Mouse (Mus musculus) stomach, embryonic 16.5 days (tissue): ENCODE measurements around the gene Crnkl1. TPM values are rescaled to one million over a fixed set of nuclear protein-coding genes. Genes with fewer than 3 reads are reported as not detected.
"Not testable (repeated sequence)": the region's sequence is repeated elsewhere in the genome, so short reads cannot be mapped to it uniquely, and the experiment has no call there.

Source experiments
- ATAC-seq: fragments of 200-750 bp; cut with Nextera tagmentation; 2 replicates; pipeline ENCODE4 v1.8.0; 2017; ENCODE audit warnings: moderate number of reproducible peaks, moderate TSS enrichment; ENCODE audit not compliant: insufficient read depth, low FRiP score
- H3K27ac ChIP-seq: fragments of 300-500 bp; sonication (generic); 2 replicates; pipeline ENCODE4 v1.5.1; 2014; ENCODE audit warnings: low read length
- H3K27me3 ChIP-seq: fragments of 300-500 bp; sonication (generic); 2 replicates; pipeline ENCODE4 v1.6.1; 2014; ENCODE audit warnings: low read length, control low read depth, mixed read lengths; ENCODE audit not compliant: control insufficient read depth, insufficient read depth
- H3K36me3 ChIP-seq: fragments of 300-500 bp; sonication (generic); 2 replicates; pipeline ENCODE4 v1.6.1; 2014; ENCODE audit warnings: low read length; ENCODE audit not compliant: control insufficient read depth, insufficient read depth
- H3K4me1 ChIP-seq: fragments of 300-500 bp; sonication (generic); 2 replicates; pipeline ENCODE4 v1.6.1; 2014; ENCODE audit warnings: low read length, control low read depth, mixed read lengths; ENCODE audit not compliant: control insufficient read depth, insufficient read depth
- H3K4me2 ChIP-seq: fragments of 300-500 bp; sonication (generic); 2 replicates; pipeline ENCODE4 v1.6.1; 2014; ENCODE audit warnings: low read depth, low read length, mixed read lengths
- H3K4me3 ChIP-seq: fragments of 300-500 bp; sonication (generic); replicated peaks from 2 replicates; pipeline ENCODE4 v1.5.1; 2014; ENCODE audit warnings: mild to moderate bottlenecking, low read length
- H3K9ac ChIP-seq: fragments of 300-500 bp; sonication (generic); 2 replicates; pipeline ENCODE4 v1.6.1; 2014; ENCODE audit warnings: low read length
- H3K9me3 ChIP-seq: fragments of 300-500 bp; sonication (generic); replicated peaks from 2 replicates; pipeline ENCODE4 v1.6.1; 2016; ENCODE audit warnings: low read length, control low read depth; ENCODE audit not compliant: control insufficient read depth
- WGBS: fragments of 180-500 bp; shearing (Covaris S2); extraction: QIAGEN DNeasy Blood & Tissue Kit; methylation state at CpG from one replicate; pipeline ENCODE4 v1.1.7; 2014; 5-methylcytosine and 5-hydroxymethylcytosine counted together
- polyA plus RNA-seq: library from polyadenylated mRNA; unstranded; fragments of >200 nt; fragmentation: Nextera tagmentation; extraction: Ambion mirVana; gene quantifications from 2 replicates; pipeline ENCODE4 v1.2.1, GENCODE M21; 2015

Crnkl1 gene
- polyA plus RNA-seq, 1 experiment from 2014 or later = 24.8 TPM

- Histone ChIP-seq H3K4me3 (peak overlapping the region; percentile 71), H3K9ac (peak overlapping the region; percentile 86), H3K4me1 (peaks cover 19% of the 10 kb centered on the region), H3K27ac (peak overlapping the region; percentile 82), H3K27me3 (no peaks in the 10 kb centered on the region), H3K4me2 (peak overlapping the region; percentile 89), H3K36me3 (no peaks in the 10 kb centered on the region), H3K9me3 (no peaks in the 10 kb centered on the region)
- peak; percentile 95 for ATAC-seq
- WGBS = under 1% methylated on average over 68 of the region's 68 CpGs
These were observed 31.5 kb downstream of the Crnkl1 start for GRCm38 (mm10) chr2:145903061-145903901.

GRCm38 (mm10) chr2:145901861-145902260 is 33.0 kb downstream of the Crnkl1 start, which contains the start of gene Naa20:
TSS of gene Naa20 (plus strand) at chr2:145902099.
- WGBS = 85% methylated on average over 6 of the region's 6 CpGs
- ATAC-seq = no peak
- no peaks in the 10 kb centered on the region for H3K9me3 ChIP-seq
- peak within 1 kb of the TSS; percentile 71 for H3K4me3 ChIP-seq
- H3K4me2 ChIP-seq = peak within 1 kb of the TSS; percentile 55
- H3K36me3 ChIP-seq = no peaks in the 10 kb centered on the region
- H3K27ac ChIP-seq = no peak within 1 kb of the TSS
- peaks cover 19% of the 10 kb centered on the region for H3K4me1 ChIP-seq
- H3K9ac ChIP-seq = no peak within 1 kb of the TSS; the same call in 1 of the 2 replicates
- H3K27me3 ChIP-seq = no peaks in the 10 kb centered on the region

GRCm38 (mm10) chr2:145900318-145900717 is 34.5 kb downstream of the Crnkl1 start:
- not testable (repeated sequence) for H3K9ac ChIP-seq, ATAC-seq, H3K4me2 ChIP-seq, H3K27ac ChIP-seq, H3K27me3 ChIP-seq, H3K4me3 ChIP-seq, H3K9me3 ChIP-seq, H3K36me3 ChIP-seq
- H3K4me1 ChIP-seq = peaks cover 14% of the 10 kb centered on the region
- 71% methylated on average over 7 of the region's 8 CpGs for WGBS

GRCm38 (mm10) chr2:145898106-145898505 is 36.7 kb downstream of the Crnkl1 start:
- ATAC-seq = no peak

GRCm38 (mm10) chr2:145893756-145894155 is 41.1 kb downstream of the Crnkl1 start:
- WGBS = 98% methylated on average over 6 of the region's 6 CpGs
- no peak for ATAC-seq
- no peak overlapping the region for H3K27ac ChIP-seq
- no peak overlapping the region for H3K9ac ChIP-seq
- no peak overlapping the region for H3K4me2 ChIP-seq
- H3K27me3 ChIP-seq = no peaks in the 10 kb centered on the region
- no peak overlapping the region for H3K4me3 ChIP-seq
- H3K36me3 ChIP-seq = no peaks in the 10 kb centered on the region
- no peaks in the 10 kb centered on the region for H3K9me3 ChIP-seq
- peaks cover 4% of the 10 kb centered on the region; the same call in 1 of the 2 replicates for H3K4me1 ChIP-seq

More at GRCm38 (mm10) chr2:145898106-145898505, 36.7 kb downstream of the Crnkl1 start:
- Histone ChIP-seq H3K4me1 (no peaks in the 10 kb centered on the region), H3K27me3 (no peaks in the 10 kb centered on the region), H3K9ac (no peak overlapping the region), H3K27ac (no peak overlapping the region), H3K9me3 (no peaks in the 10 kb centered on the region), H3K4me2 (no peak overlapping the region), H3K36me3 (no peaks in the 10 kb centered on the region), H3K4me3 (no peak overlapping the region)
- 50% methylated on average over 9 of the region's 9 CpGs for WGBS

GRCm38 (mm10) chr2:145890571-145890970 is 44.2 kb downstream of the Crnkl1 start:
- ATAC-seq = no peak
- no peak overlapping the region for H3K4me2 ChIP-seq
- H3K9ac ChIP-seq = no peak overlapping the region
- H3K4me1 ChIP-seq = peaks cover 14% of the 10 kb centered on the region
- H3K4me3 ChIP-seq = no peak overlapping the region
- H3K36me3 ChIP-seq = 0 out of 2 replicates have a peak, but pooled peaks cover 6% of the 10 kb centered on the region
- H3K9me3 ChIP-seq = no peaks in the 10 kb centered on the region
- 82% methylated on average over 2 of the region's 2 CpGs for WGBS
- H3K27ac ChIP-seq = peak overlapping the region; percentile 11; the same call in 1 of the 2 replicates
- no peaks in the 10 kb centered on the region for H3K27me3 ChIP-seq

DNA sequence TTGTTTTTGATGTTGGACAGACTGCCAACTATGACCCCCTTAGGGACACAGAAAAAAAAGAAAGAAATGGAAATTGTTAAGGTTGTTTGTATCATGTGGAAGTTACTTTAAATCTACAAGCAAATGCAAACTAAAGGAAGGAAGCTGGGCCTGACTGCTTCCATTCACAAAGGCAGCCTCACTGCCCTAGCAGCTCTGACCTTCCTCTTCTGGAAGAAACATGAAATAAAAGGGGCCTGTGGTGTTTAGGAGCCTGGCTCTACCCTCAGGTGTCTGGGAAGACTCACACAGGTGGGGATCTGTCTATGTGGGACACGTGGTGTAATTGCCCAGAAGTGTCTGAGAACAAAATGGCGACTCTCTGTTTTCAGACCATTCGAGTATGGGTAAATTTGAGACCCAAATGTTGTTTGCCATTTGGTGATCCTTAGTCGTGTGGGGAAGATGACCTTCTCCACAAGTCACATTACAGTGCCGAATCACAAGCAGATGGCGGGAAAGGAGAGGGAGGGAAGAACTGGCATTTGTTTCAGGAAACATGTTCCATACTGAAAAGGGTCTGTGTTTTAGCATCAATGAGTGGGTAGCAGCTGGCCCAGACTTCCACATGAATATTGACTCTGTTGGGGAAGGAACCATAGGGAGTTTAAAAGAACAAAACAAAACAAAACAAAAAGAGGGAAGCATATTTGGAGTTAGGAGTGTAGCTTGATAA is 45.9 kb downstream of the Crnkl1 start:
- Histone ChIP-seq H3K4me1 (peaks cover 30% of the 10 kb centered on the region), H3K4me2 (no peak overlapping the region), H3K27ac (peak overlapping the region; percentile 87), H3K4me3 (no peak overlapping the region), H3K36me3 (0 out of 2 replicates have a peak, but pooled peaks cover 8% of the 10 kb centered on the region), H3K27me3 (no peaks in the 10 kb centered on the region), H3K9me3 (no peaks in the 10 kb centered on the region), H3K9ac (no peak overlapping the region)
- 72% methylated on average over 6 of the region's 6 CpGs for whole genome bisulfite sequencing
- 0 out of 2 replicates have a peak, but pooled peaks have one; percentile 4 for ATAC-seq

- H3K27me3 ChIP-seq = no peaks in the 10 kb centered on the region
- peak; percentile 26; the same call in 1 of the 2 replicates for ATAC-seq
- no peak overlapping the region; the same call in 1 of the 2 replicates for H3K4me2 ChIP-seq
- peaks cover 37% of the 10 kb centered on the region for H3K4me1 ChIP-seq
- H3K27ac ChIP-seq = peak overlapping the region; percentile 87
- no peak overlapping the region for H3K4me3 ChIP-seq
- H3K36me3 ChIP-seq = 0 out of 2 replicates have a peak, but pooled peaks cover 8% of the 10 kb centered on the region
- no peaks in the 10 kb centered on the region for H3K9me3 ChIP-seq
- WGBS = 54% methylated on average over 14 of the region's 14 CpGs
- H3K9ac ChIP-seq = peak overlapping the region; percentile 29; the same call in 1 of the 2 replicates
These were observed 46.7 kb downstream of the Crnkl1 start for GRCm38 (mm10) chr2:145887937-145888765.
